Mouse (Mus musculus): ENCODE results near the gene Spag5. TPM values are rescaled to one million over a fixed set of nuclear protein-coding genes. Genes with fewer than 3 reads are reported as not detected.

Gene Spag5
- polyA plus RNA-seq, 1 experiment from 2014 or later = 10.5 TPM

DNA sequence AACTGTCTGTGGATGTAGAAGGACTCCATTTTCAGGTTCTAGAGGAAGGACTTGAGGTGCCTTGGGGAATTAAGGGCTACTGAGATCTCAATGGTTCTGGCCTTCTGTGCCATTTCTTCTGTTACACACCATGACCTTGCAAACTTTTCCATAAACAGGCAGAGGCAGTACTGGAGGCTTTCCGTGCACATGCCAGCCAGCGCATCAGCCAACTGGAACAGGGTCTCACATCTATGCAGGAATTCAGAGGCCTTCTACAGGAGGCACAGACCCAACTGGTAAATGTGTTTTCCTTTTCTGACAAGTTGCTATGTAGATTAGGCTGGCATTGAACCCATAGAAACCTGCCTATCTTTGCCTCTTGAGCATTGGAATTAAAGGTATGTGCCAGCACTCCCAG lies 12.3 kb downstream of the Spag5 start:
- Histone ChIP-seq H3K4me3 (ENCODE audit: low read length) (no peak overlapping the region), H3K9ac (ENCODE audit: low read depth, low read length) (no peak overlapping the region), H3K4me2 (ENCODE audit: low read length) (no peak overlapping the region), H3K27me3 (replicated peaks; ENCODE audit: control insufficient read depth, insufficient read depth, low read length) (no peaks in the 10 kb centered on the region), H3K9me3 (ENCODE audit: control insufficient read depth, low read length) (no peaks in the 10 kb centered on the region), H3K4me1 (ENCODE audit: control insufficient read depth, insufficient read depth, low read depth, low read length) (no peaks in the 10 kb centered on the region), H3K36me3 (ENCODE audit: control insufficient read depth, insufficient read depth, low read length) (no peaks in the 10 kb centered on the region), H3K27ac (ENCODE audit: low read depth, low read length) (no peak overlapping the region)
- no peak for ATAC-seq
- 93% methylated on average over 2 of the region's 2 CpGs for WGBS

DNA sequence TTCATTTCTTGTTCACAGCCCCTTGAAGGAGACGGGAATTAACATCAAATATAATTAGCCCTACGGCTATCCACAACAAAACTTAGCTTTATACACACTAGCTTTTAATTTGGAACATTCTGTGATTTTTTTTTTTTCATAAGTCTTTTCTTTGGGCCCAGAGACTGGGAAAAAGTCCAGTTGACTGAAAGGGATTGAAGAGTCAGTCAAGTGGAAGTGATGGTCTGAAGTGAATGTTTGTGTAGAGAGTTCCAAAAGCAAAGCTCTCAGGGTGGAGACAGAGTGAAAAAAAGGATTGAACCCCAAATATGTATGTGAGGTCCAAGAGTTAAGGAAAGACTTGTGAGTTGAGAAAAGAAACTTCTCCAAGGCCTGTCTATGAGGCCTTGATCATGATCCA lies 17.1 kb downstream of the Spag5 start:
- no peak overlapping the region for H3K27ac ChIP-seq (ENCODE audit: low read depth, low read length)
- no peak for ATAC-seq
- H3K36me3 ChIP-seq (ENCODE audit: control insufficient read depth, insufficient read depth, low read length) = no peaks in the 10 kb centered on the region; the same call in 1 of the 2 replicates
- H3K27me3 ChIP-seq (replicated peaks; ENCODE audit: control insufficient read depth, insufficient read depth, low read length) = no peaks in the 10 kb centered on the region
- peaks cover 3% of the 10 kb centered on the region; the same call in 1 of the 2 replicates for H3K4me1 ChIP-seq (ENCODE audit: control insufficient read depth, insufficient read depth, low read depth, low read length)
- no peaks in the 10 kb centered on the region for H3K9me3 ChIP-seq (ENCODE audit: control insufficient read depth, low read length)
- H3K4me2 ChIP-seq (ENCODE audit: low read length) = no peak overlapping the region
- H3K9ac ChIP-seq (ENCODE audit: low read depth, low read length) = no peak overlapping the region
- 75% methylated on average over 2 of the region's 2 CpGs for WGBS
- H3K4me3 ChIP-seq (ENCODE audit: low read length) = no peak overlapping the region

DNA sequence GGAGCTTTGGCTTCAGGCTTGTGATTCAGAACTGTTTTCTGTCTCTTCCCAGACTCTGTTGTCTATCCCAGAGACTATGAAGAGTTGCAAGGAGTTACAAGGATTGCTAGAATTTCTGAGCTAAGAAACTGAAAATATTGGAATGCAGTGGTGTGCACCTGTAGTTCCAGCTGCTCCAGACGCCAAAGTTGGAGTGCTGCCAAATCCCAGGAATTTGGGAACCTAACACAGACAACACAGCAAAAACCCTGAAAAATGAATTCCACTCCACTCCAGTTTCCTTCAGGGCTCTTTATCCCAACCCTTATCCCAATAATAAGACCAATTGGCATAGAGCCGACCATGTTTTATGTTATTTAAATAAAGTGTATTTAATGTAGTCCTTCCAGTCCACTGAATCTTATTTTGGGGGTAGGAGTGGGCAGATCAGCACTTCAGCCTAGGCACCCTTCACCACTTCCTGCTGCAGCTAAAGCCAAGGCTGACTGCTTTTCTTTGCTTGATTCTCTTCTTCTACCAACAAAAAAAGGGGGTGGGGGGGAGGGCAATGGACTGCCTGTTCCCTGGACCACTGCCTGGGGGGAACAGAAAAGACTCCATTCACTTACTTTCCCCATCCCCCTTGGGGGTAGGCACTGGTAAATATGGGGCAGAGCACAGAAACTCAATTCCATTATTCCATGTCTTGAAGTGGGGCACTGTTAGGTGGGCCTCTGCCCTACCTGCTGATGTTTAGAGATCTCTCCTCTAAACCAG lies 20.9 kb downstream of the Spag5 start:
- Histone ChIP-seq H3K36me3 (ENCODE audit: control insufficient read depth, insufficient read depth, low read length) (no peaks in the 10 kb centered on the region; the same call in 1 of the 2 replicates), H3K4me1 (ENCODE audit: control insufficient read depth, insufficient read depth, low read depth, low read length) (peaks cover 3% of the 10 kb centered on the region; the same call in 1 of the 2 replicates), H3K4me2 (ENCODE audit: low read length) (peak overlapping the region; percentile 42), H3K27me3 (replicated peaks; ENCODE audit: control insufficient read depth, insufficient read depth, low read length) (no peaks in the 10 kb centered on the region), H3K9ac (ENCODE audit: low read depth, low read length) (peak overlapping the region; percentile 47), H3K27ac (ENCODE audit: low read depth, low read length) (peak overlapping the region; percentile 76), H3K9me3 (ENCODE audit: control insufficient read depth, low read length) (no peaks in the 10 kb centered on the region), H3K4me3 (ENCODE audit: low read length) (peak overlapping the region; percentile 39)
- peak; percentile 82 for ATAC-seq
- 52% methylated on average over 2 of the region's 2 CpGs for WGBS

DNA sequence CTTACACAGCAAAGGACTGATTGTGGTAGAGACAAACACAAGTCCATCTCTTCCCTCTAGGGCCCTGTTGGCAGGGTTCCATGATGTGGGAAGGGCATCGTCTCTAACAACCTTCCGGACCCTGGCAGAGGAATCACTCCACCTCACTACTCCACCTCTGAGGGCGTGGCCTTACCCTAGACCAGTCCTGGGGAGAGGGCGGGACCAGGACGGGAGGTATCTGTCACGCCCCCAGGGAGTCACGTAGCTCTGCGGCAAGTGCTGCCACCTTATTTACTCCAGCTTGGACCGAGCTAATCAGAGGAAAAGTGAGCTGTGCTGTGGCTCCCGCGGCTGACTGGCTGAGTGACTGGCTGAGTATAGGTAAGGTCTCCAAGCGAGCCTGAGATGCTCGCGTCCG lies 21.5 kb downstream of the Spag5 start, which contains the start of gene Aldoc:
Gene Aldoc, plus strand, starts transcription at position 109 of the 400 bp plus-strand sequence.
- Histone ChIP-seq H3K36me3 (ENCODE audit: control insufficient read depth, insufficient read depth, low read length) (no peaks in the 10 kb centered on the region; the same call in 1 of the 2 replicates), H3K4me1 (ENCODE audit: control insufficient read depth, insufficient read depth, low read depth, low read length) (peaks cover 3% of the 10 kb centered on the region; the same call in 1 of the 2 replicates), H3K9me3 (ENCODE audit: control insufficient read depth, low read length) (no peaks in the 10 kb centered on the region), H3K27me3 (replicated peaks; ENCODE audit: control insufficient read depth, insufficient read depth, low read length) (no peaks in the 10 kb centered on the region), H3K9ac (ENCODE audit: low read depth, low read length) (peak within 1 kb of the TSS; percentile 47), H3K4me2 (ENCODE audit: low read length) (peak within 1 kb of the TSS; percentile 42), H3K4me3 (ENCODE audit: low read length) (peak within 1 kb of the TSS; percentile 39), H3K27ac (ENCODE audit: low read depth, low read length) (peak within 1 kb of the TSS; percentile 76)
- ATAC-seq = peak; percentile 88
- 10% methylated on average over 15 of the region's 15 CpGs for whole genome bisulfite sequencing

DNA sequence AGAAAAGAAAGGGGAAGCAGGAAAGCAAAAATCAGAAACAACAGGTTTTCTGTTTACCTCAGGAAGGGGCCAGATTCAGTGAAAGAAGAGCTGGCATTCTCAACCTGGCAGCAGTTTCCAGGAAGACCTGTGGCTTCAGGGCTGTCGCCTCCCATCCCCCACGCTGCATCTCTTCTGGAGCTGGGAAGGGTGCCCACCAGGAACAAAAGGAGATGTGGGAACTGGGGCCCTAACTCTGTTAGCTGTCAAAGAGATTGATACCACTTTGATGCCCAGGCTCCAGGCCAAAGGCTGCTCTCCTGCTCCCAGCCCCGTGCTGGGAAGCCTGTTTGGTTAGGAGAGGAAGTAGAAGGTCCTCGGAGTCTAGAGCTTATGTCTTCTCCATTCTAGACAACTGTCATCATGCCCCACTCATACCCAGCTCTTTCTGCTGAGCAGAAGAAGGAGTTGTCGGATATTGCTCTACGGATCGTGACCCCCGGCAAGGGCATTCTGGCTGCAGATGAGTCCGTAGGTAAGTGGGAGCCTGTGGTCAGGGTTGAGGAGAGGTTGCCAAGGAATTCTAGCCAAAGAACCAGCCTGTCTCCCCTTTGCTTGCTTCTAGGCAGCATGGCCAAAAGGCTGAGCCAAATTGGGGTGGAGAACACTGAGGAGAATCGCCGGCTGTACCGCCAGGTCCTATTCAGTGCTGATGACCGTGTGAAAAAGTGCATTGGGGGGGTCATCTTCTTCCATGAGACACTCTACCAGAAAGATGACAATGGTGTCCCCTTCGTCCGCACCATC lies 22.9 kb downstream of the Spag5 start:
- peak; percentile 48; the same call in 1 of the 2 replicates for ATAC-seq
- Histone ChIP-seq H3K27ac (ENCODE audit: low read depth, low read length) (peak overlapping the region; percentile 76), H3K36me3 (ENCODE audit: control insufficient read depth, insufficient read depth, low read length) (no peaks in the 10 kb centered on the region; the same call in 1 of the 2 replicates), H3K9me3 (ENCODE audit: control insufficient read depth, low read length) (no peaks in the 10 kb centered on the region), H3K9ac (ENCODE audit: low read depth, low read length) (peak overlapping the region; percentile 17; the same call in 1 of the 2 replicates), H3K4me3 (ENCODE audit: low read length) (peak overlapping the region; percentile 39), H3K27me3 (replicated peaks; ENCODE audit: control insufficient read depth, insufficient read depth, low read length) (no peaks in the 10 kb centered on the region), H3K4me1 (ENCODE audit: control insufficient read depth, insufficient read depth, low read depth, low read length) (peaks cover 8% of the 10 kb centered on the region), H3K4me2 (ENCODE audit: low read length) (peak overlapping the region; percentile 42)
- WGBS = 68% methylated on average over 15 of the region's 15 CpGs

DNA sequence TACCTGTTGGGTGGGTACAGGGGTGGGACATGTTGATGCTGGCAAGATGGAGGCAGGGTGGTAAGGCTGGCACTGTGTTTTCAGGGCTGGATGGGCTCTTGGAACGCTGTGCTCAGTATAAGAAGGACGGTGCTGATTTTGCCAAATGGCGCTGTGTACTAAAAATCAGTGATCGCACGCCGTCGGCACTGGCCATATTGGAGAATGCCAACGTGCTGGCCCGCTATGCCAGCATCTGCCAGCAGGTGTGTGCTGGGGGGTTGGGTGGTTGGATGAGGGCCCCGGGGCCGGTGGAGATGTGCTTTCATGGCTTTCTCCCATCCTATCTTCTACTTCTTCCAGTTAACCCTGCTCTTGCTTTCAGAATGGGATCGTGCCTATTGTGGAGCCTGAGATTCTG lies 23.6 kb downstream of the Spag5 start:
- peaks cover 13% of the 10 kb centered on the region for H3K4me1 ChIP-seq (ENCODE audit: control insufficient read depth, insufficient read depth, low read depth, low read length)
- H3K9ac ChIP-seq (ENCODE audit: low read depth, low read length) = no peak overlapping the region
- H3K27me3 ChIP-seq (replicated peaks; ENCODE audit: control insufficient read depth, insufficient read depth, low read length) = no peaks in the 10 kb centered on the region
- peak overlapping the region; percentile 42 for H3K4me2 ChIP-seq (ENCODE audit: low read length)
- WGBS = 85% methylated on average over 12 of the region's 12 CpGs
- peak overlapping the region; percentile 67 for H3K27ac ChIP-seq (ENCODE audit: low read depth, low read length)
- no peak for ATAC-seq
- H3K9me3 ChIP-seq (ENCODE audit: control insufficient read depth, low read length) = no peaks in the 10 kb centered on the region
- H3K4me3 ChIP-seq (ENCODE audit: low read length) = peak overlapping the region; percentile 39
- H3K36me3 ChIP-seq (ENCODE audit: control insufficient read depth, insufficient read depth, low read length) = no peaks in the 10 kb centered on the region; the same call in 1 of the 2 replicates

DNA sequence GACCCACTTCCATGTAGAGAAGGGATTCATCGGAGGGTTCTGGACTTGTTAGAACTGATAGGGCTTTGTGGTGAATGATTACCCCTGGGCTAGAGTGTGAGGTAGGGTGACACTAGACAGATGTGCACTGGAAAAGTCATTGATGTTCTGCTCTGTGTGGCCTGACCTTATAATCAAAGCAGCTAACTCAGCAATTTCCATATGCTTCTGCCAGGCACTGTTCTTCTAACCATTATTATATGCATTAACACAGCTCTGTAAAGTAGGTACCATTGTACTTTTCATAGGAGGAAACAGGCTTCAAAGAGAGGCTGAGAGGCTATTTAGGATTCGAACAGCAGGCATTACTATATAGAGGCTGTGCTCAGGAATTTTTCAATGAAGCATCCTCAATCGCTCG lies 25.9 kb downstream of the Spag5 start:
- Histone ChIP-seq H3K27me3 (replicated peaks; ENCODE audit: control insufficient read depth, insufficient read depth, low read length) (no peaks in the 10 kb centered on the region), H3K9ac (ENCODE audit: low read depth, low read length) (no peak overlapping the region), H3K4me1 (ENCODE audit: control insufficient read depth, insufficient read depth, low read depth, low read length) (peaks cover 13% of the 10 kb centered on the region), H3K9me3 (ENCODE audit: control insufficient read depth, low read length) (no peaks in the 10 kb centered on the region), H3K36me3 (ENCODE audit: control insufficient read depth, insufficient read depth, low read length) (no peaks in the 10 kb centered on the region), H3K4me3 (ENCODE audit: low read length) (no peak overlapping the region), H3K4me2 (ENCODE audit: low read length) (no peak overlapping the region), H3K27ac (ENCODE audit: low read depth, low read length) (no peak overlapping the region)
- no peak for ATAC-seq
- WGBS = 90% methylated on average over 4 of the region's 4 CpGs

DNA sequence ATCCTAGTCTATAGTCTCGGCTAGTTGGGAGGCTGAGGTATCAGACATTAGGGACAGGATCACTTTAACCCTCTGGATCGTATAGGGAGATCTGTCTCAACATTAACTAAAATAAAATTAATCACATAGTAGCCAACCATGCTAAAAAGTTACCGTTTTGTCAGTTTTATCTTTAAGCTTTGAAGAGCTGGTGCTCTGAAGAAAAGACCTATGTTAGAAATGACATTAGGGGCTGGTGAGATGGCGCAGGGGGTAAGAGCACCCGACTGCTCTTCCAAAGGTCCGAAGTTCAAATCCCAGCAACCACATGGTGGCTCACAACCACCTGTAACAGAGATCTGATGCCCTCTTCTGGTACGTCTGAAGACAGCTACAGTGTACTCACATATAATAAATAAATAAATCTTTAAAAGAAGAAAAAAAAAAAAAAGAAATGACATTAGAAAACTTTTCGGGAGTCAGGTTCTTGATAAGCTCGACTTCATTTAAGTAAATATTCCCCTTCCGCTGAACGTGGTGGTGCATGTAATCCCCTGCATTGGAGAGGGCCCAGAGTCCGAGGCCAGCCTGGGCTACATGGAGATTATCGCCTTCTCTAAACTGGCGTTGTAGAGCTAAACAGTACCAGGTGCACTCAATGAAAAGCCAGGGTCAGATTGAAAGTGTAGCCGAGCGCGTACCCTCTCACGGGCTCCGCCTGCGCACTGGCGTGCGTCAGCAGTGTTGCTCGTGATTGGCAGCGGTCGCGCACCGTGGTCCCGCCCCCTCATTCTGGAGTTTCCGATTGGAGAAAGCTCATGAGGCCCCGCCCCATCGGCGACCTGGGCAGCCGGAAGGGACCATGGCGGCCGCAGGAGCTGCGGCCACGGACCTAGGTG lies 26.5 kb downstream of the Spag5 start, which contains the start of gene Pigs:
Gene Pigs, plus strand, starts transcription at position 782 of the 878 bp plus-strand sequence.
- Histone ChIP-seq H3K9ac (ENCODE audit: low read depth, low read length) (peak within 1 kb of the TSS; percentile 87), H3K27me3 (replicated peaks; ENCODE audit: control insufficient read depth, insufficient read depth, low read length) (no peaks in the 10 kb centered on the region), H3K9me3 (ENCODE audit: control insufficient read depth, low read length) (no peaks in the 10 kb centered on the region), H3K36me3 (ENCODE audit: control insufficient read depth, insufficient read depth, low read length) (peaks cover 2% of the 10 kb centered on the region; the same call in 1 of the 2 replicates), H3K4me2 (ENCODE audit: low read length) (peak within 1 kb of the TSS; percentile 83), H3K4me1 (ENCODE audit: control insufficient read depth, insufficient read depth, low read depth, low read length) (peaks cover 11% of the 10 kb centered on the region), H3K27ac (ENCODE audit: low read depth, low read length) (peak within 1 kb of the TSS; percentile 70), H3K4me3 (ENCODE audit: low read length) (peak within 1 kb of the TSS; percentile 76)
- 13% methylated on average over 37 of the region's 37 CpGs for WGBS
- peak; percentile 95 for ATAC-seq

Data from hindbrain, embryonic 16.5 days (tissue).